Mouse (Mus musculus): ENCODE data around the gene Alms1. TPM values are rescaled to one million over a fixed set of nuclear protein-coding genes. Genes with fewer than 3 reads are reported as not detected.

Alms1 gene
- total and polyA plus RNA-seq, 3 experiments: 2.3 to 3.6 (median 2.8) TPM

GRCm38 (mm10) chr6:85590116-85590515 lies 2.8 kb downstream of the Alms1 start (continued):
- peak; percentile 90 for TF ChIP-seq ETS1 (conservative IDR thresholded peaks at IDR 0.05; ENCODE audit: low read depth, low read length)
- TF ChIP-seq TBP (conservative IDR thresholded peaks at IDR 0.05; ENCODE audit: low read depth, low read length): no peak
- TF ChIP-seq ZMIZ1 (IDR thresholded peaks at IDR 0.05; ENCODE audit: low read depth, low read length): no peak
- TF ChIP-seq MYC (IDR thresholded peaks at IDR 0.05; ENCODE audit: low read depth, low read length): 0 out of 2 replicates have a peak, but pooled peaks have one; percentile 20
- peak; percentile 68; the same call in 1 of the 2 replicates for TF ChIP-seq MAZ (IDR thresholded peaks at IDR 0.05; ENCODE audit: low read depth, low read length)
- TF ChIP-seq ZC3H11A (IDR thresholded peaks at IDR 0.05; ENCODE audit: low read depth, low read length): no peak
- peak; percentile 97 for TF ChIP-seq IRF4 (IDR thresholded peaks at IDR 0.05; ENCODE audit: low read depth, low read length)
- TF ChIP-seq CHD2 (IDR thresholded peaks at IDR 0.05; ENCODE audit: low read length): 0 out of 2 replicates have a peak, but pooled peaks have one; percentile 22
- peak; percentile 87 for TF ChIP-seq JUN (IDR thresholded peaks at IDR 0.05; ENCODE audit: insufficient read depth, low read depth, low read length)
- TF ChIP-seq CHD1 (IDR thresholded peaks at IDR 0.05; ENCODE audit: low read depth, low read length): no peak
- no peak for TF ChIP-seq ZNF384 (IDR thresholded peaks at IDR 0.05; ENCODE audit: low read depth, low read length)
- no peak for TF ChIP-seq USF1 (IDR thresholded peaks at IDR 0.05; ENCODE audit: low read depth, low read length)

- no peak for TF ChIP-seq MAFK (IDR thresholded peaks at IDR 0.05; ENCODE audit: insufficient replicate concordance, low read length)
- TF ChIP-seq MEF2A (IDR thresholded peaks at IDR 0.05; ENCODE audit: borderline replicate concordance, low read depth, low read length): no peak
- TF ChIP-seq E2F4 (IDR thresholded peaks at IDR 0.05; ENCODE audit: insufficient replicate concordance, low read depth, low read length): no peak
- no peak for TF ChIP-seq ZKSCAN1 (IDR thresholded peaks at IDR 0.05; ENCODE audit: borderline replicate concordance, low read depth, low read length)
- TF ChIP-seq GABPA (IDR thresholded peaks at IDR 0.05; ENCODE audit: insufficient replicate concordance, low read depth, low read length): no peak
- TF ChIP-seq EP300 (IDR thresholded peaks at IDR 0.05; ENCODE audit: low read length): no peak
- no peak for TF ChIP-seq USF1 (IDR thresholded peaks at IDR 0.05; ENCODE audit: low read depth, low read length)
- TF ChIP-seq ETS1 (conservative IDR thresholded peaks at IDR 0.05; ENCODE audit: low read depth, low read length): no peak
- TF ChIP-seq SIN3A (IDR thresholded peaks at IDR 0.05; ENCODE audit: low read length): no peak
- TF ChIP-seq ELF1 (IDR thresholded peaks at IDR 0.05; ENCODE audit: low read depth, low read length): no peak
- no peak for TF ChIP-seq UBTF (IDR thresholded peaks at IDR 0.05; ENCODE audit: low read depth, low read length)
- no peak for TF ChIP-seq MYC (IDR thresholded peaks at IDR 0.05; ENCODE audit: low read depth, low read length)
- no peak for TF ChIP-seq MXI1 (IDR thresholded peaks at IDR 0.05; ENCODE audit: low read depth, low read length)
- TF ChIP-seq CTCF (conservative IDR thresholded peaks at IDR 0.05 in 1 of 2, IDR thresholded peaks at IDR 0.05 in 1 of 2; ENCODE audit: low read depth in 2 of 2, low read length in 2 of 2): no peak
- TF ChIP-seq ZC3H11A (IDR thresholded peaks at IDR 0.05; ENCODE audit: low read depth, low read length): no peak
- TF ChIP-seq POLR2AphosphoS2 (IDR thresholded peaks at IDR 0.05; ENCODE audit: low read depth, low read length): no peak
- TF ChIP-seq RAD21 (IDR thresholded peaks at IDR 0.05; ENCODE audit: low read depth, low read length): no peak
- no peak overlapping the region for H3K27ac ChIP-seq (ENCODE audit: insufficient read depth, low read depth)
- dilution Hi-C loops (cut with MboI; ENCODE audit: extremely low pct_ligation_motif_present, extremely low pct_unique_long_range_greater_than_20kb, low sequenced_read_pairs): no loop called here
These were observed 12.0 kb downstream of the Alms1 start for GRCm38 (mm10) chr6:85599310-85599709.

More at GRCm38 (mm10) chr6:85599310-85599709, 12.0 kb downstream of the Alms1 start:
- no peak for DNase-seq (ENCODE audit: extremely low read depth)
- no peaks in the 10 kb centered on the region for H3K27me3 ChIP-seq (replicated peaks)
- no peaks in the 10 kb centered on the region for H3K36me3 ChIP-seq (replicated peaks in 1 of 2; ENCODE audit: control insufficient read depth in 1 of 2, insufficient read depth in 1 of 2, low read length in 1 of 2)
- H3K79me2 ChIP-seq (replicated peaks; ENCODE audit: control insufficient read depth, extremely low read depth, insufficient read depth, poor library complexity, severe bottlenecking): no peaks in the 10 kb centered on the region
- H3K9me3 ChIP-seq (replicated peaks; ENCODE audit: low read length): no peaks in the 10 kb centered on the region
- no peak overlapping the region for H3K4me3 ChIP-seq (replicated peaks in 1 of 3; ENCODE audit: low read depth in 2 of 3, low read length in 2 of 3, poor library complexity in 1 of 3)
- in situ Hi-C loops (cut with MboI; ENCODE audit: low pct_ligation_motif_present, low pct_unique_long_range_greater_than_20kb, low sequenced_read_pairs): loop anchor here (25.0 kb wide), 1 partner anchor 313 kb away; the partner anchor contains the start of genes Nat8f1, Nat8f4 and Tprkb
- no peak overlapping the region for H3K4me2 ChIP-seq (ENCODE audit: insufficient read depth, low read depth, poor library complexity, severe bottlenecking)
- no peaks in the 10 kb centered on the region for H3K4me1 ChIP-seq (ENCODE audit: control insufficient read depth in 1 of 2, insufficient read depth in 2 of 2)
- no peak overlapping the region for H3K9ac ChIP-seq (ENCODE audit: insufficient read depth, low read depth)

Measured in CH12.LX (cell line).